Mouse (Mus musculus): ENCODE measurements around the gene B4galnt3.

GRCm38 (mm10) chr6:120301137-120301536, 6.8 kb upstream of the B4galnt3 start:
- TF ChIP-seq EP300 (IDR thresholded peaks at IDR 0.05; ENCODE audit: low read depth), result no peak
- peak; percentile 55 for TF ChIP-seq CTCF (IDR thresholded peaks at IDR 0.05; ENCODE audit: low read depth)

Data from liver, postnatal 0 days (tissue).